Mouse (Mus musculus): ENCODE results near the gene Klra5.

DNA sequence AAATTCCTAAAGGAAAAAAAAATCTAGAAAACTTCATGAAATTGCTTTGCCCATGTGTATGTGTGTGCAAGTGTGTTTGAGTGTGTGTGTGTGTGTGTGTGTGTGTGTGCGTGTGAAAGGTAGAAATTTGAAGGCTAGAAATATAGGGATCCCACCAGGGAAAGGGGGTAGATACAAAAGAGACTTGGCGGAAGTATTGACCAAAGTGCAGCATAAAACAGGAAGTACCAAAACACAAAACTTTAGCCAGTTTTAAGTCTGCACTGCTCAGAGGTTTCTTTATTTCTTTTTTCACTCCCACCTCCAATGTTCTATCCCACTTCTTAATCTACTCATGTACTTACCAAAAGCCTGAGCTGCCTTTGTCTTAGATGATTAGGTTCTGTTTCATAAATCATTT lies 34.9 kb downstream of the Klra5 start:
- TF ChIP-seq CTCF (IDR thresholded peaks at IDR 0.05; ENCODE audit: control insufficient read depth, insufficient read depth, insufficient read length) (no peak), CEBPB (IDR thresholded peaks at IDR 0.05; ENCODE audit: low read depth) (no peak), USF1 (IDR thresholded peaks at IDR 0.05; ENCODE audit: low read depth) (no peak), MAX (IDR thresholded peaks at IDR 0.05) (no peak), MYOD1 (IDR thresholded peaks at IDR 0.05; ENCODE audit: control insufficient read depth, insufficient read length, low read depth) (no peak)
